Mouse (Mus musculus): ENCODE data around the gene 9930021J03Rik. TPM values are rescaled to one million over a fixed set of nuclear protein-coding genes. Genes with fewer than 3 reads are reported as not detected.

9930021J03Rik gene
- total RNA-seq (2021) = 10 to 100 TPM in 1 of 2 experiments, 1 to 10 TPM in 1; 9.7 to 11.0 TPM
- long read RNA-seq, experiment 1 = 0 reads
- long read RNA-seq, experiment 2, partial matches to known transcripts = 1 of 1 reads
- long read RNA-seq, experiment 2, other reads (novel, unspliced or antisense) = 0 of 1 reads

GRCm38 (mm10) chr19:29805917-29806785 is at the start of gene 9930021J03Rik:
TSS of gene 9930021J03Rik (minus strand) at chr19:29805989.
- peak; percentile 98 for DNase-seq

- DNase-seq = no peak
Observed at GRCm38 (mm10) chr19:29853711-29854110, 47.9 kb upstream of the 9930021J03Rik start.

- no peak for DNase-seq
Observed at GRCm38 (mm10) chr19:29851036-29851690, 45.4 kb upstream of the 9930021J03Rik start.

- DNase-seq = no peak
Observed at GRCm38 (mm10) chr19:29849924-29850551, 44.2 kb upstream of the 9930021J03Rik start.

GRCm38 (mm10) chr19:29844036-29844661 is 38.4 kb upstream of the 9930021J03Rik start:
- DNase-seq = no peak

GRCm38 (mm10) chr19:29843641-29844035 is 37.8 kb upstream of the 9930021J03Rik start:
- DNase-seq = no peak

- no peak for DNase-seq
Observed at GRCm38 (mm10) chr19:29842973-29843372, 37.2 kb upstream of the 9930021J03Rik start.

GRCm38 (mm10) chr19:29840642-29841041 is 34.9 kb upstream of the 9930021J03Rik start:
- DNase-seq = peak; percentile 23

- DNase-seq = peak; percentile 31
Observed at GRCm38 (mm10) chr19:29838636-29839135, 32.9 kb upstream of the 9930021J03Rik start.

- no peak for DNase-seq
Observed at GRCm38 (mm10) chr19:29838171-29838570, 32.4 kb upstream of the 9930021J03Rik start.

- DNase-seq = no peak
Observed at GRCm38 (mm10) chr19:29835364-29836034, 29.7 kb upstream of the 9930021J03Rik start.

- DNase-seq = no peak
Observed at GRCm38 (mm10) chr19:29830911-29831310, 25.1 kb upstream of the 9930021J03Rik start.

- no peak for DNase-seq
Observed at GRCm38 (mm10) chr19:29828558-29828957, 22.8 kb upstream of the 9930021J03Rik start.

- no peak for DNase-seq
Observed at GRCm38 (mm10) chr19:29826686-29827085, 20.9 kb upstream of the 9930021J03Rik start.

- DNase-seq = no peak
Observed at GRCm38 (mm10) chr19:29825003-29825402, 19.2 kb upstream of the 9930021J03Rik start.

- DNase-seq = peak; percentile 20
Observed at GRCm38 (mm10) chr19:29824034-29824700, 18.4 kb upstream of the 9930021J03Rik start.

- DNase-seq = no peak
Observed at GRCm38 (mm10) chr19:29823456-29824010, 17.7 kb upstream of the 9930021J03Rik start.

GRCm38 (mm10) chr19:29820966-29821365 is 15.2 kb upstream of the 9930021J03Rik start:
- DNase-seq = no peak

GRCm38 (mm10) chr19:29812581-29813460 is 7.0 kb upstream of the 9930021J03Rik start, which contains the start of gene Ranbp6:
TSS of gene Ranbp6 (minus strand) at chr19:29812974.
- DNase-seq = peak; percentile 86

All from gastrocnemius, postnatal 25 days (tissue).